Mouse (Mus musculus): Measurements from ENCODE around the gene Gm49378. TPM values are rescaled to one million over a fixed set of nuclear protein-coding genes. Genes with fewer than 3 reads are reported as not detected.

Gene Gm49378
- polyA plus RNA-seq (2012; ENCODE audit: insufficient read depth, insufficient read length, missing spikeins): 2.7 and 3.4 TPM in 2 replicates

DNA sequence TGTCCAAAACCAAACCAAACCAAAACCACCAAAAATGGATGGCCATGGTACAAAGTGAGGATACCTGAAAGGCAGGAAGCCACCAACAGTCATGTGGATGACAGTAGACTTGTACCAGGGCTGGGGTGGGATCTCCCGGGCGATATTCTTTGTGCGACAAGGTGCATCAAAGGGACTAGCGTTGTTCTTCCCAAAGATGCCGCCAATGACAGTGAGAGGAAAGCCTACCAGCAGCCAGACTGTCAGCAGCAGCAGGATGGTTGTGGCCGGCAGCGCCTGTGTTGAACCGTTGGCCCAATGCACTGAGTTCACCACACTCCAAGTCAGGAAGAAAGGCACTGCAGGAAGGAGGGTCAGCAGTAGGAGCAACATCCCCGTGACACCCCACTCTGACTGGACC is at the start of gene Gm49378:
Gene Gm49378 (minus strand): TSS at position 101 of the 400 bp plus-strand sequence.
- Histone ChIP-seq H3K4me1 (ENCODE audit: control insufficient read depth, insufficient read depth, insufficient read length, low read length) (peaks cover 8% of the 10 kb centered on the region), H3K27ac (replicated peaks; ENCODE audit: low read depth, low read length) (no peak within 1 kb of the TSS), H3K4me3 (ENCODE audit: insufficient read depth, low read depth, low read length) (no peak within 1 kb of the TSS)

DNA sequence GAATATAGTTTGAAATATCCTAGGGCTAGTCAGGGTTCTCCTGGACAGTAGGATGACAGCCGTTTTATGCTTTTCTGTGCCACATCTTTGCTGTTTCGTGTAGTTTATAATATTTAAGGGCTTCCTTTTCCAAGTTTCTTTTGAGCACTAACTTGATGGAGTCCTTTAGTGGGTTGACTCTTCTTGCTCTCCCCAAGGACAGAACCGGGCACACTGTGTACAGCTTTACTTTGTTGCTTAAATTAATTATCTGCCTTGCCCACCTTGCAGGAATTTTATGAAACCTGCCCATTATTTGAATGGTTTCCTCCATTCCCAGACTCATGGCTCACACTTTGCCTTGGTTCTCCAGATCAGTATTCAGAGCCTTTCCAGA is 44.4 kb upstream of the Gm49378 start:
- H3K4me3 ChIP-seq (ENCODE audit: insufficient read depth, low read depth, low read length): peak overlapping the region; percentile 81
- H3K4me1 ChIP-seq (ENCODE audit: control insufficient read depth, insufficient read depth, insufficient read length, low read length): no peaks in the 10 kb centered on the region
- H3K27ac ChIP-seq (replicated peaks; ENCODE audit: low read depth, low read length): peak overlapping the region; percentile 6

- Histone ChIP-seq H3K4me1 (ENCODE audit: control insufficient read depth, insufficient read depth, insufficient read length, low read length) (no peaks in the 10 kb centered on the region), H3K4me3 (ENCODE audit: insufficient read depth, low read depth, low read length) (peak within 1 kb of the TSS; percentile 81), H3K27ac (replicated peaks; ENCODE audit: low read depth, low read length) (peak within 1 kb of the TSS; percentile 76)
Measured at GRCm38 (mm10) chr14:55681160-55682117, 43.7 kb upstream of the Gm49378 start, which contains the start of gene Tinf2. Gene Tinf2 (minus strand): TSS chr14:55681820.

GRCm38 (mm10) chr14:55677615-55678014 is 39.9 kb upstream of the Gm49378 start:
- H3K27ac ChIP-seq (replicated peaks; ENCODE audit: low read depth, low read length): no peak overlapping the region
- no peak overlapping the region for H3K4me3 ChIP-seq (ENCODE audit: insufficient read depth, low read depth, low read length)
- 0 out of 2 replicates have a peak, but pooled peaks cover 2% of the 10 kb centered on the region for H3K4me1 ChIP-seq (ENCODE audit: control insufficient read depth, insufficient read depth, insufficient read length, low read length)

- 0 out of 2 replicates have a peak overlapping the region, but pooled peaks have one; percentile 44 for H3K27ac ChIP-seq (replicated peaks; ENCODE audit: low read depth, low read length)
- H3K4me1 ChIP-seq (ENCODE audit: control insufficient read depth, insufficient read depth, insufficient read length, low read length): peaks cover 4% of the 10 kb centered on the region; the same call in 1 of the 2 replicates
- peak overlapping the region; percentile 69 for H3K4me3 ChIP-seq (ENCODE audit: insufficient read depth, low read depth, low read length)
Measured at GRCm38 (mm10) chr14:55672741-55673060, 35.0 kb upstream of the Gm49378 start.

DNA sequence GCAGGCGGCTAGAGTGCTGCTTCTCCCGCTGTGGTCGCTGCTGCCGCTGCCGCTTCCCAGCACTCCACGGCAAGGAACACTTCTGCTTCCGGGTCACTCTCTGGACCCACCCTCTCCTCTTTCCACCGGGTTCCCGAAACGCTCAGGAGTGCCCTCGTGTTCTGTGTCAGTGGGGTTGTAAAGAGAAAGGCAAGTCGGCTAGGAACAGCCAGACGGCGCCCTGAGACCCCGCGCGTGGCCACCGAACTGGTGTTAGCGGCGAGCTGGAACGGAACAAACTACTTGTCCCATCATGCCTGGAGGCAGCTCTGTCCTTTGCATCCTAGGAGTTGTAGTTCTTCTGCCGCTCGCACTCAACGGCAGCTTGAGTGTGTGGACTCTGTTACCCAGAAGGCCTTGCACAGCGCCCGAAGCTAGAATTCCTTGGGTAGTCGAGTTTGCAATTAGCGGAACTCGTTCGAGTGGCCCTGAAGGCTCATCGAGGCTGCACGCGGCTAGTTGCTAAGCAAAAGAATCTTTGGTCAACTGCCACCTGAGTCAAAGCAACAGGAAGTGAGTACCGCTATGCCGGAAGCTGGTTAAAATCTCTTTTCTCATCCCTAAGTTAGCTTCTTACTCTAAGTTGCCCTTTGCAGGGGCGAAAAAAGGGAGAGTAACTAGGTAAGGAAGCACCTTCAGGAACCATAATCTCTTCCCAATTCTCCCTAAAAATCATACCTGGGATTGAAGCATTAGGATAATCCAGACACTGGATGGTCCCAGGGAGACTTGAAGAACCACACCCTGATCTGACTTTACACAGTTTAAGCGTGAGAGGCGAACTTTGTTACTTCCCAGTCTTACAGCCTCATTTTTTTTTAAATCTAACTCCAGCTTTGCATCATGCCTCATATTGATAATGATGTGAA is 34.4 kb upstream of the Gm49378 start, which contains the start of the genes Gmpr2 and Nedd8:
Gene Gmpr2 (plus strand): TSS at position 109 of the 908 bp plus-strand sequence.
Gene Nedd8 (minus strand): TSS at position 292 of the 908 bp plus-strand sequence.
- H3K4me1 ChIP-seq (ENCODE audit: control insufficient read depth, insufficient read depth, insufficient read length, low read length): peaks cover 4% of the 10 kb centered on the region; the same call in 1 of the 2 replicates
- H3K4me3 ChIP-seq (ENCODE audit: insufficient read depth, low read depth, low read length): peak within 1 kb of the TSS; percentile 92
- H3K27ac ChIP-seq (replicated peaks; ENCODE audit: low read depth, low read length): peak within 1 kb of the TSS; percentile 99

- Histone ChIP-seq H3K27ac (replicated peaks; ENCODE audit: low read depth, low read length) (peak overlapping the region; percentile 99; the same call in 1 of the 2 replicates), H3K4me3 (ENCODE audit: insufficient read depth, low read depth, low read length) (peak overlapping the region; percentile 92), H3K4me1 (ENCODE audit: control insufficient read depth, insufficient read depth, insufficient read length, low read length) (peaks cover 4% of the 10 kb centered on the region; the same call in 1 of the 2 replicates)
Measured at GRCm38 (mm10) chr14:55671486-55671832, 33.8 kb upstream of the Gm49378 start.

DNA sequence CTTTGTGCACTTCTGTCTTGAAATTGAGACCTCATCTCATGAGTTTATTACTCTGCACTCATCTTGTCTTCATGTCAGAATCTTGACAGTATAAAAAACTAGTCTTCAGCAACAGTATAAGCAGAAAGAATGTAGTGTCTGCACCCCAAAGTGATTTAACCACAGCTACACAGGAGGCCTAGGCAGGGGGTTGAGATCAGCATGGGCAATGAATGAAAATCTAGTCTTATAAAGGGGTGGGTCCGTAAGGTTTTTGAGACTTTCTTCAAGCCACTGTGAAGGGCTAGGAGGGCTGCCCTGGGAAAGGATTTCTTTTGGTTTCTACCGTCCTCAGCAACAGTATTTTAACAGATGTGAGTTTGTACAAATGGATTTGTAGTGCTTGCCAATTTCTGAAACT is 22.9 kb upstream of the Gm49378 start:
- no peak overlapping the region for H3K27ac ChIP-seq (replicated peaks; ENCODE audit: low read depth, low read length)
- 0 out of 2 replicates have a peak overlapping the region, but pooled peaks have one; percentile 94 for H3K4me3 ChIP-seq (ENCODE audit: insufficient read depth, low read depth, low read length)
- H3K4me1 ChIP-seq (ENCODE audit: control insufficient read depth, insufficient read depth, insufficient read length, low read length): peaks cover 3% of the 10 kb centered on the region; the same call in 1 of the 2 replicates

GRCm38 (mm10) chr14:55659960-55660573 is 22.4 kb upstream of the Gm49378 start, which contains the start of gene Mdp1:
Gene Mdp1 (minus strand): TSS chr14:55660508.
- Histone ChIP-seq H3K4me3 (ENCODE audit: insufficient read depth, low read depth, low read length) (peak within 1 kb of the TSS; percentile 94), H3K4me1 (ENCODE audit: control insufficient read depth, insufficient read depth, insufficient read length, low read length) (peaks cover 3% of the 10 kb centered on the region; the same call in 1 of the 2 replicates), H3K27ac (replicated peaks; ENCODE audit: low read depth, low read length) (peak within 1 kb of the TSS; percentile 37)

DNA sequence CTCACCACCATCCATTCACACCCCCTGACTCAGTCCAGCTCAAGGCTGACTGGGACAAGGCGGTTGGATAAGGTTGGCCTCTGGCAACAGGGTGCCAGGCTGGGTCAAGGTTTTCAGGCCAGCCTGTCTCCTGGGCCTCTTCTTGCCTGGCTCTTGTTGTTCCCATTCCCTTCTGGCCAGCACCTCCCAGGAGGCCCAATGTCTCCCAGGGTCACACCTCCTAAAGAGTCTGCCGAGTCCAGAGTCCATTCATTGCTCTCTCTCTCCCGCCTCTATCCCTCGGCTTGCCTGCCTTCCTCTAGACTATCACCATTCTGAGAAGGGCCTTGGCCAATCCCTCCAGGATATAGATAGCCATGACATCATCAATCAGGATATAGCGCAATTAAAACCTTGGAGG is 20.3 kb upstream of the Gm49378 start:
- Histone ChIP-seq H3K27ac (replicated peaks; ENCODE audit: low read depth, low read length) (no peak overlapping the region), H3K4me1 (ENCODE audit: control insufficient read depth, insufficient read depth, insufficient read length, low read length) (peaks cover 3% of the 10 kb centered on the region; the same call in 1 of the 2 replicates), H3K4me3 (ENCODE audit: insufficient read depth, low read depth, low read length) (no peak overlapping the region)

GRCm38 (mm10) chr14:55656935-55657334 is 19.2 kb upstream of the Gm49378 start:
- Histone ChIP-seq H3K27ac (replicated peaks; ENCODE audit: low read depth, low read length) (no peak overlapping the region), H3K4me3 (ENCODE audit: insufficient read depth, low read depth, low read length) (no peak overlapping the region), H3K4me1 (ENCODE audit: control insufficient read depth, insufficient read depth, insufficient read length, low read length) (peaks cover 3% of the 10 kb centered on the region; the same call in 1 of the 2 replicates)

- Histone ChIP-seq H3K27ac (replicated peaks; ENCODE audit: low read depth, low read length) (no peak overlapping the region), H3K4me3 (ENCODE audit: insufficient read depth, low read depth, low read length) (no peak overlapping the region)
Measured at GRCm38 (mm10) chr14:55651528-55651927, 13.8 kb upstream of the Gm49378 start.

GRCm38 (mm10) chr14:55649884-55650283 is 12.2 kb upstream of the Gm49378 start, which contains the start of gene Tssk4:
Gene Tssk4 (plus strand): TSS chr14:55650184.
- no peaks in the 10 kb centered on the region for H3K4me1 ChIP-seq (ENCODE audit: control insufficient read depth, insufficient read depth, insufficient read length, low read length)
- H3K27ac ChIP-seq (replicated peaks; ENCODE audit: low read depth, low read length): no peak within 1 kb of the TSS
- H3K4me3 ChIP-seq (ENCODE audit: insufficient read depth, low read depth, low read length): no peak within 1 kb of the TSS

More at GRCm38 (mm10) chr14:55651528-55651927, 13.8 kb upstream of the Gm49378 start:
- H3K4me1 ChIP-seq (ENCODE audit: control insufficient read depth, insufficient read depth, insufficient read length, low read length): no peaks in the 10 kb centered on the region

- Histone ChIP-seq H3K27ac (replicated peaks; ENCODE audit: low read depth, low read length) (peak overlapping the region; percentile 53), H3K4me1 (ENCODE audit: control insufficient read depth, insufficient read depth, insufficient read length, low read length) (peaks cover 10% of the 10 kb centered on the region), H3K4me3 (ENCODE audit: insufficient read depth, low read depth, low read length) (peak overlapping the region; percentile 89)
Measured at GRCm38 (mm10) chr14:55644261-55644888, 6.7 kb upstream of the Gm49378 start.
